19 mouse cellular contexts compared by ENCODE assay signal in the genomic region with DNA sequence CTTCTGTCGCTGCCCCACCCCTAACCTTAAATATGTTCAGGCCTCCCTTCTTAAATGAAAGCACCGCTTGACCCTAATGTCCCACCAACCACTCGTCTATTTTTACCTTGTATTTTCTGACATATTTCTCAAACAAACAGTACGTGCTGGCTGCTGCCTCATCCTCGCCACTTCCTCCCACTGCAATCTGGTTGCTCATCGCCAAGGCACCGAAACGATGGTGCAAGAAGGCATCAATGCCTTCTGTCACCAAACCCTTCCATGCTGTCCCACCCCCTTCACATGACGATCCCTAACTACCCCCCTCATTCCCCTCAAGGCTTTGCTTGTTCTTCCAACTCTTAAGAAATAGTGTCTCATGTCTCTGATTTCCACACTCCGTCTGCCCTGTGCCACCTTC.
DNase-seq lines count a peak whose midpoint lies in the region.
"Had no signal": no experiment of that assay in that cellular context is flagged by ENCODE, and none has a peak within 500 bp of the region (broad histone marks: within the 10 kb centered on the region; RNA-seq: fewer than 3 reads in every experiment).

No protein-coding gene starts in this region.

- DNase-seq in layer of hippocampus, adult 11-12 months (ENCODE audit: low spot score) = peak; percentile 63
- DNase-seq in layer of hippocampus, adult 9-10 months (ENCODE audit: low spot score) = no peak
- peak; percentile 70 for DNase-seq in right cerebral cortex, adult 18-20 months
- DNase-seq in right cerebral cortex, postnatal 25 days = no peak
- DNase-seq in layer of hippocampus, adult 8-10 months (ENCODE audit: low spot score in 2 of 2) = peak; percentile 71 to 72
- no peak for DNase-seq in urinary bladder, postnatal 10 days (ENCODE audit: low spot score)
- no peak for DNase-seq in spleen, postnatal 14 days (ENCODE audit: low spot score in 2 of 2)
- DNase-seq: adrenal gland, postnatal 25 days; B cell, adult 2 months; cerebellum, adult 18-20 months; cerebellum, postnatal 14 days; heart, postnatal 14 days; kidney, adult 18-20 months; kidney, postnatal 36 days; liver, embryonic 13.5 days; lung, adult 18-20 months; midbrain, embryonic 14.5 days; thymus, adult 2 months; thymus, postnatal 36 days had no signal

Comparison
In these comparisons a context has a peak if more than half of its experiments do, and no peak if none do; other contexts are left out.
1. DNase-seq: peak in layer of hippocampus, adult 11-12 months (single experiment), right cerebral cortex, adult 18-20 months (single experiment) and layer of hippocampus, adult 8-10 months (2 of 2); none in layer of hippocampus, adult 9-10 months (single experiment), right cerebral cortex, postnatal 25 days (single experiment), urinary bladder, postnatal 10 days (single experiment) and spleen, postnatal 14 days (0 of 2).